19 mouse cellular contexts compared by ENCODE assay signal in genomic region chr14:15273107-15273506, GRCm38 (mm10).
"Had no signal": no experiment of that assay in that cellular context is flagged by ENCODE, and none has a peak within 500 bp of the region (broad histone marks: within the 10 kb centered on the region; RNA-seq: fewer than 3 reads in every experiment).

No protein-coding gene starts in this region.

- ATAC-seq: intestine, postnatal 0 days; liver, embryonic 12.5 days; midbrain, embryonic 16.5 days had no signal

- DNase-seq: kidney, adult 2 months; kidney, postnatal 25 days; liver; lung, adult 18-20 months; lung, postnatal 10 days; spleen, adult 18-20 months; thymus, postnatal 25 days had no signal

- H3K9ac ChIP-seq: limb, embryonic 13.5 days; liver, embryonic 12.5 days; liver, embryonic 15.5 days; lung, embryonic 15.5 days; midbrain, embryonic 12.5 days; stomach, embryonic 15.5 days had no signal

- H3K27me3 ChIP-seq: limb, embryonic 13.5 days; liver, embryonic 12.5 days; liver, embryonic 15.5 days; lung, embryonic 15.5 days; midbrain, embryonic 12.5 days; stomach, embryonic 15.5 days had no signal

- H3K4me3 ChIP-seq: limb, embryonic 10.5 days; limb, embryonic 13.5 days; liver, embryonic 12.5 days; liver, embryonic 15.5 days; lung, embryonic 15.5 days; midbrain, embryonic 12.5 days; myocyte; stomach, embryonic 15.5 days had no signal

- H3K4me1 ChIP-seq: limb, embryonic 10.5 days; limb, embryonic 13.5 days; liver, embryonic 12.5 days; liver, embryonic 15.5 days; lung, embryonic 15.5 days; midbrain, embryonic 12.5 days; stomach, embryonic 15.5 days had no signal

- H3K4me2 ChIP-seq: limb, embryonic 13.5 days; liver, embryonic 12.5 days; liver, embryonic 15.5 days; lung, embryonic 15.5 days; midbrain, embryonic 12.5 days; stomach, embryonic 15.5 days had no signal

- H3K9me3 ChIP-seq: limb, embryonic 10.5 days; limb, embryonic 13.5 days; liver, embryonic 12.5 days; liver, embryonic 15.5 days; lung, embryonic 15.5 days; midbrain, embryonic 12.5 days; stomach, embryonic 15.5 days had no signal

- H3K36me3 ChIP-seq: limb, embryonic 10.5 days; limb, embryonic 13.5 days; liver, embryonic 12.5 days; liver, embryonic 15.5 days; lung, embryonic 15.5 days; midbrain, embryonic 12.5 days; stomach, embryonic 15.5 days had no signal

- H3K27ac ChIP-seq: kidney, postnatal 0 days; limb, embryonic 10.5 days; limb, embryonic 13.5 days; liver, embryonic 12.5 days; liver, embryonic 15.5 days; lung, embryonic 15.5 days; macrophage; midbrain, embryonic 12.5 days; stomach, embryonic 15.5 days had no signal
